ENCODE assay signal across 31 mouse cellular contexts in the genomic region with DNA sequence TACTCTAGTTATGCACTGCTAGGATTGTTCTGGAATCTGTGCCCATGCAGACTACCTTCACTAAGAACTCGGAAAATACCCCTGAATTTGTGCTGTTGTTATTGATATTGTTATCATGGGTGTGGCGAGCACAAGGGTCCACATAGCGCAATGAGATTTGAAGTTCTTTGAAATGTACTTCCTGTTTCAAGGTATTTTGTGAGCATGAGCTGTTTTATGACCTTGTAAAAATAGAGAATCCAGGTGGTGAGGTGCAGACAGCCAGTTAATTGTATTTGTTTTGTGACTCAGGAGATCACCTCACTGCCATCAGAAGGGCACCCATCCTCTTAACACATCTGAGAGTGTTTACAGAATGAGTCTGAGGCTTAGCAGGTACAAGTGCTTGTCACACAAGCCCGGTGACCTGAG. TPM values are rescaled to one million over a fixed set of nuclear protein-coding genes. Genes with fewer than 3 reads are reported as not detected.
DNase-seq lines count a peak whose midpoint lies in the region; ATAC-seq and TF ChIP-seq lines count a peak whose summit lies in the region.
"Had no signal": no experiment of that assay in that cellular context is flagged by ENCODE, and none has a peak within 500 bp of the region (broad histone marks: within the 10 kb centered on the region; RNA-seq: fewer than 3 reads in every experiment).

No protein-coding gene starts in this region.

- peak; percentile 77 for DNase-seq in A20 (ENCODE audit: low read depth, low spot score)
- DNase-seq in MEL (ENCODE audit: low read depth, low spot score), result peak; percentile 86
- DNase-seq in splenic B cell, adult 2 months (ENCODE audit: low read depth, low spot score), result peak; percentile 45
- no peak for DNase-seq in embryo, embryonic 10.5 days (ENCODE audit: low spot score)
- DNase-seq in cerebellum, adult 2 months, result no peak
- no peak for DNase-seq in kidney, adult 9 months
- DNase-seq: adrenal gland, postnatal 14 days; cerebellum, adult 11 months; cerebellum, postnatal 10 days; gastrocnemius, postnatal 25 days; heart, adult 18-20 months; heart, postnatal 36 days; kidney, adult 2 months; layer of hippocampus, adult 9-11 months; liver, embryonic 13.5 days; lung, adult 18-20 months; midbrain, embryonic 14.5 days; right cerebral cortex, adult 18-20 months; right cerebral cortex, postnatal 4 days had no signal

- no peaks in the 10 kb centered on the region for H3K9me3 ChIP-seq in MEL (replicated peaks; ENCODE audit: insufficient read depth, low read length)
- H3K9me3 ChIP-seq in intestine, embryonic 16.5 days (ENCODE audit: control insufficient read depth, low read length), result no peaks in the 10 kb centered on the region
- H3K9me3 ChIP-seq: embryonic facial prominence, embryonic 10.5 days; embryonic facial prominence, embryonic 15.5 days; forebrain, embryonic 12.5 days; hindbrain, embryonic 13.5 days; limb, embryonic 10.5 days; limb, embryonic 15.5 days; liver, embryonic 13.5 days; neural tube, embryonic 15.5 days had no signal

- H3K4me2 ChIP-seq in intestine, embryonic 16.5 days (ENCODE audit: low read depth, low read length), result no peak overlapping the region
- H3K4me2 ChIP-seq: embryonic facial prominence, embryonic 15.5 days; forebrain, embryonic 12.5 days; heart, embryonic 11.5 days; hindbrain, embryonic 13.5 days; limb, embryonic 15.5 days; liver, embryonic 13.5 days; neural tube, embryonic 15.5 days had no signal

- TF ChIP-seq RAD21 in MEL (IDR thresholded peaks at IDR 0.05; ENCODE audit: low read depth, low read length), result no peak

- H3K27ac ChIP-seq in MEL (ENCODE audit: control insufficient read depth, low read depth, low read length), result peak overlapping the region; percentile 6; the same call in 1 of the 2 replicates
- peak overlapping the region; percentile 82 for H3K27ac ChIP-seq in intestine, embryonic 16.5 days (ENCODE audit: low read length)
- no peak overlapping the region for H3K27ac ChIP-seq in cerebellum, adult 2 months (ENCODE audit: insufficient read depth, low read length)
- H3K27ac ChIP-seq: embryonic facial prominence, embryonic 10.5 days; embryonic facial prominence, embryonic 15.5 days; forebrain, embryonic 12.5 days; hindbrain, embryonic 13.5 days; kidney, postnatal 0 days; limb, embryonic 10.5 days; limb, embryonic 15.5 days; liver, embryonic 13.5 days; neural tube, embryonic 15.5 days had no signal

- no peaks in the 10 kb centered on the region for H3K27me3 ChIP-seq in MEL (ENCODE audit: control insufficient read depth in 1 of 2, insufficient read depth in 2 of 2, low read length in 2 of 2)
- no peaks in the 10 kb centered on the region for H3K27me3 ChIP-seq in intestine, embryonic 16.5 days (replicated peaks; ENCODE audit: control insufficient read depth, insufficient read depth, low read length)
- no peaks in the 10 kb centered on the region for H3K27me3 ChIP-seq in splenic B cell, adult 2 months (ENCODE audit: control insufficient read depth, insufficient read depth, low read length, poor library complexity, severe bottlenecking)
- no peaks in the 10 kb centered on the region for H3K27me3 ChIP-seq in cerebellum, adult 2 months (ENCODE audit: control insufficient read depth, insufficient read depth, low read length)
- H3K27me3 ChIP-seq: embryonic facial prominence, embryonic 15.5 days; forebrain, embryonic 12.5 days; hindbrain, embryonic 13.5 days; limb, embryonic 15.5 days; liver, embryonic 13.5 days; neural tube, embryonic 15.5 days; Patski had no signal

- H3K9ac ChIP-seq in MEL (ENCODE audit: control insufficient read depth, low read depth, low read length, poor library complexity, severe bottlenecking), result no peak overlapping the region
- no peak overlapping the region for H3K9ac ChIP-seq in intestine, embryonic 16.5 days (ENCODE audit: low read depth, low read length)
- H3K9ac ChIP-seq: embryonic facial prominence, embryonic 15.5 days; forebrain, embryonic 12.5 days; hindbrain, embryonic 13.5 days; limb, embryonic 15.5 days; liver, embryonic 13.5 days; neural tube, embryonic 15.5 days had no signal

- H3K4me3 ChIP-seq in MEL (ENCODE audit: control insufficient read depth in 1 of 2, insufficient read depth in 1 of 2, low read depth in 2 of 2, low read length in 2 of 2), result peak overlapping the region in 1 of 2 experiments; percentile 5; a peak in 1 of 4 replicates
- H3K4me3 ChIP-seq in intestine, embryonic 16.5 days (ENCODE audit: low read length), result no peak overlapping the region
- no peak overlapping the region for H3K4me3 ChIP-seq in cerebellum, adult 2 months (replicated peaks; ENCODE audit: insufficient read depth, low read depth, low read length)
- H3K4me3 ChIP-seq: embryonic facial prominence, embryonic 10.5 days; embryonic facial prominence, embryonic 15.5 days; forebrain, embryonic 12.5 days; hindbrain, embryonic 13.5 days; limb, embryonic 10.5 days; limb, embryonic 15.5 days; liver, embryonic 13.5 days; neural tube, embryonic 15.5 days had no signal

- H3K4me1 ChIP-seq in MEL (ENCODE audit: control insufficient read depth in 1 of 2, insufficient read depth in 2 of 2, low read length in 2 of 2), result peaks cover 48 to 58% of the 10 kb centered on the region in 2 experiments
- H3K4me1 ChIP-seq in intestine, embryonic 16.5 days (ENCODE audit: control insufficient read depth, insufficient read depth, low read length), result peaks cover 30% of the 10 kb centered on the region
- H3K4me1 ChIP-seq in cerebellum, adult 2 months (ENCODE audit: control insufficient read depth, insufficient read depth, low read length), result no peaks in the 10 kb centered on the region
- H3K4me1 ChIP-seq: limb, embryonic 15.5 days had no signal

- H3K36me3 ChIP-seq in MEL (ENCODE audit: control insufficient read depth in 1 of 2, insufficient read depth in 2 of 2, low read length in 2 of 2), result peaks cover 0 to 45% of the 10 kb centered on the region in 2 experiments; a peak in 2 of 4 replicates
- H3K36me3 ChIP-seq in intestine, embryonic 16.5 days (ENCODE audit: control insufficient read depth, insufficient read depth, low read length), result no peaks in the 10 kb centered on the region
- H3K36me3 ChIP-seq in splenic B cell, adult 2 months (ENCODE audit: control insufficient read depth, insufficient read depth, low read length, poor library complexity, severe bottlenecking), result no peaks in the 10 kb centered on the region; the same call in 1 of the 2 replicates
- H3K36me3 ChIP-seq: embryonic facial prominence, embryonic 10.5 days; embryonic facial prominence, embryonic 15.5 days; forebrain, embryonic 12.5 days; hindbrain, embryonic 13.5 days; limb, embryonic 10.5 days; limb, embryonic 15.5 days; liver, embryonic 13.5 days; neural tube, embryonic 15.5 days had no signal

- TF ChIP-seq EP300 in MEL (IDR thresholded peaks at IDR 0.05; ENCODE audit: low read depth in 1 of 2, low read length in 2 of 2), result peak; percentile 89 to 91

- no peak for TF ChIP-seq CTCF in MEL (IDR thresholded peaks at IDR 0.05 in 2 of 3, conservative IDR thresholded peaks at IDR 0.05 in 1 of 3; ENCODE audit: control insufficient read depth in 1 of 3, insufficient read depth in 1 of 3, low read depth in 2 of 3, low read length in 3 of 3, poor library complexity in 1 of 3, severe bottlenecking in 1 of 3)
- no peak for TF ChIP-seq CTCF in cerebellum, adult 2 months (IDR thresholded peaks at IDR 0.05; ENCODE audit: borderline replicate concordance, insufficient read depth, low read depth, low read length)

- H3K79me2 ChIP-seq in MEL (ENCODE audit: control insufficient read depth, insufficient read depth, low read length, poor library complexity), result no peaks in the 10 kb centered on the region

- WGBS in intestine, embryonic 16.5 days, result 45% methylated on average over 4 of the region's 4 CpGs
- WGBS in cerebellum, adult 2 months, result 92% methylated on average over 4 of the region's 4 CpGs

- no peak for TF ChIP-seq POLR2A in MEL (IDR thresholded peaks at IDR 0.05; ENCODE audit: control insufficient read depth in 1 of 2, insufficient read depth in 1 of 2, low read depth in 1 of 2, low read length in 2 of 2, poor library complexity in 1 of 2)
- TF ChIP-seq POLR2A in cerebellum, adult 2 months (IDR thresholded peaks at IDR 0.05; ENCODE audit: borderline replicate concordance, insufficient read depth, low read length), result no peak

- ATAC-seq in intestine, embryonic 16.5 days, result peak; percentile 86
- ATAC-seq: lung, postnatal 0 days; Patski had no signal

TF ChIP-seq in MEL, 35 proteins besides CTCF, POLR2A, EP300 and RAD21 (continues in another document):
- TF ChIP-seq BHLHE40 (IDR thresholded peaks at IDR 0.05; ENCODE audit: borderline replicate concordance, low read depth, low read length), result peak; percentile 58
- TF ChIP-seq USF2 (IDR thresholded peaks at IDR 0.05; ENCODE audit: borderline replicate concordance in 1 of 2, insufficient read depth in 1 of 2, low read depth in 1 of 2, low read length in 2 of 2), result no peak
- no peak for TF ChIP-seq GABPA (IDR thresholded peaks at IDR 0.05; ENCODE audit: low read depth, low read length)
- peak; percentile 74; the same call in 1 of the 2 replicates for TF ChIP-seq MYC (IDR thresholded peaks at IDR 0.05; ENCODE audit: low read depth, low read length)
- no peak for TF ChIP-seq CHD1 (IDR thresholded peaks at IDR 0.05; ENCODE audit: low read depth, low read length)
- TF ChIP-seq ETS1 (IDR thresholded peaks at IDR 0.05; ENCODE audit: low read depth, low read length), result peak; percentile 87
- TF ChIP-seq MAX (IDR thresholded peaks at IDR 0.05; ENCODE audit: low read length), result peak; percentile 65; the same call in 1 of the 2 replicates
- no peak for TF ChIP-seq NRF1 (IDR thresholded peaks at IDR 0.05; ENCODE audit: insufficient read depth, low read depth, low read length, poor library complexity, severe bottlenecking)
- TF ChIP-seq MAZ (IDR thresholded peaks at IDR 0.05; ENCODE audit: low read depth, low read length), result no peak
- no peak for TF ChIP-seq SMC3 (IDR thresholded peaks at IDR 0.05; ENCODE audit: low read depth, low read length)
- no peak for TF ChIP-seq NELFE (IDR thresholded peaks at IDR 0.05; ENCODE audit: low read depth, low read length)
- no peak for TF ChIP-seq USF1 (IDR thresholded peaks at IDR 0.05; ENCODE audit: low read depth, low read length)
- no peak for TF ChIP-seq KAT2A (conservative IDR thresholded peaks at IDR 0.05; ENCODE audit: low read depth, low read length)
- TF ChIP-seq RCOR1 (IDR thresholded peaks at IDR 0.05; ENCODE audit: low read depth, low read length), result peak; percentile 97
- no peak for TF ChIP-seq JUND (IDR thresholded peaks at IDR 0.05; ENCODE audit: low read depth, low read length)
- no peak for TF ChIP-seq ZNF384 (IDR thresholded peaks at IDR 0.05; ENCODE audit: low read depth, low read length)
- TF ChIP-seq MXI1 (IDR thresholded peaks at IDR 0.05; ENCODE audit: low read depth, low read length), result no peak
- no peak for TF ChIP-seq ZMIZ1 (IDR thresholded peaks at IDR 0.05; ENCODE audit: low read depth, low read length)

RNA-seq across cellular contexts. Expression of a gene that starts 46.9 kb away (rescaled TPM):
- 41.0 and 43.8 TPM in 2 replicates for total RNA-seq in MEL (2012; rRNA removed)
- 10 to 100 TPM; 54.2 to 77.2 TPM for polyA plus RNA-seq in MEL (2012; ENCODE audit: insufficient read depth in 1 of 2, insufficient read length in 2 of 2, low read depth in 1 of 2, low replicate concordance in 2 of 2, missing spikeins in 1 of 2)
- 8.0 and 9.0 TPM in 2 replicates for polyA plus RNA-seq in intestine, embryonic 16.5 days (2015; fragmentation: Nextera tagmentation; extraction: Ambion mirVana)
- polyA plus RNA-seq in cerebellum, adult 2 months (2012; rRNA removed), result 28.0 and 30.8 TPM in 2 replicates

Comparison
In these comparisons a context has a peak if more than half of its experiments do, and no peak if none do; other contexts are left out.
1. DNase-seq: peak in A20 (single experiment), MEL (single experiment) and splenic B cell, adult 2 months (single experiment); none in embryo, embryonic 10.5 days (single experiment), cerebellum, adult 2 months (0 of 2) and kidney, adult 9 months (single experiment).